Mouse (Mus musculus) forebrain, embryonic 13.5 days (tissue): ENCODE results near the gene Olfr812. TPM values are rescaled to one million over a fixed set of nuclear protein-coding genes. Genes with fewer than 3 reads are reported as not detected.
"Not testable (repeated sequence)": the region's sequence is repeated elsewhere in the genome, so short reads cannot be mapped to it uniquely, and the experiment has no call there.

ENCODE experiments used
- ATAC-seq: fragments of 200-750 bp; cut with Nextera tagmentation; 2 replicates; pipeline ENCODE4 v1.8.0; 2017
- H3K27ac ChIP-seq: fragments of 300-500 bp; sonication (generic); 2 replicates; pipeline ENCODE4 v1.5.1; 2015; ENCODE audit warnings: inconsistent platforms, mild to moderate bottlenecking, moderate library complexity
- H3K27me3 ChIP-seq: fragments of 300-500 bp; sonication (generic); 2 replicates; pipeline ENCODE4 v1.6.1; 2015; ENCODE audit warnings: mild to moderate bottlenecking, inconsistent platforms
- H3K36me3 ChIP-seq: fragments of 300-500 bp; sonication (generic); 2 replicates; pipeline ENCODE4 v1.6.1; 2015; ENCODE audit warnings: mild to moderate bottlenecking, inconsistent platforms; ENCODE audit not compliant: poor library complexity, severe bottlenecking
- H3K4me1 ChIP-seq: fragments of 300-500 bp; sonication (generic); 2 replicates; pipeline ENCODE4 v1.6.1; 2015; ENCODE audit warnings: inconsistent platforms
- H3K4me2 ChIP-seq: fragments of 300-500 bp; sonication (generic); 2 replicates; pipeline ENCODE4 v1.6.1; 2015; ENCODE audit warnings: inconsistent platforms, mild to moderate bottlenecking, moderate library complexity
- H3K4me3 ChIP-seq: fragments of 300-500 bp; sonication (generic); 2 replicates; pipeline ENCODE4 v1.5.1; 2015; ENCODE audit warnings: mild to moderate bottlenecking, inconsistent platforms
- H3K9ac ChIP-seq: fragments of 300-500 bp; sonication (generic); 2 replicates; pipeline ENCODE4 v1.6.1; 2015; ENCODE audit warnings: mild to moderate bottlenecking, inconsistent platforms
- H3K9me3 ChIP-seq: fragments of 300-500 bp; sonication (generic); replicated peaks from 2 replicates; pipeline ENCODE4 v1.6.1; 2016; ENCODE audit warnings: inconsistent platforms
- WGBS: fragments of 180-500 bp; shearing (Covaris S2); methylation state at CpG from one replicate; pipeline ENCODE4 v1.1.7; 2015; 5-methylcytosine and 5-hydroxymethylcytosine counted together
- polyA plus RNA-seq: library from polyadenylated mRNA; unstranded; fragments of >200 nt; fragmentation: Nextera tagmentation; extraction: Ambion mirVana; gene quantifications from 2 replicates; pipeline ENCODE4 v1.2.1, GENCODE M21; 2015

The Olfr812 gene
- not detected in 2 replicates for polyA plus RNA-seq

GRCm38 (mm10) chr10:129845994-129846393, at the start of gene Olfr812:
Olfr812 (minus strand) TSS chr10:129846094.
- no peak within 1 kb of the TSS for H3K27ac ChIP-seq
- H3K9ac ChIP-seq = no peak within 1 kb of the TSS
- peaks cover 6% of the 10 kb centered on the region for H3K4me1 ChIP-seq
- WGBS = 85% methylated on average over 1 of the region's 1 CpGs
- H3K4me3 ChIP-seq = no peak within 1 kb of the TSS
- H3K36me3 ChIP-seq = no peaks in the 10 kb centered on the region
- ATAC-seq = no peak
- H3K27me3 ChIP-seq = no peaks in the 10 kb centered on the region
- no peaks in the 10 kb centered on the region for H3K9me3 ChIP-seq
- H3K4me2 ChIP-seq = no peak within 1 kb of the TSS

GRCm38 (mm10) chr10:129885934-129886333, 40.0 kb upstream of the Olfr812 start:
- WGBS = 91% methylated on average over 7 of the region's 7 CpGs
- Histone ChIP-seq H3K4me2 (no peak overlapping the region), H3K36me3 (no peaks in the 10 kb centered on the region), H3K4me3 (no peak overlapping the region), H3K9me3 (no peaks in the 10 kb centered on the region), H3K27ac (no peak overlapping the region), H3K4me1 (no peaks in the 10 kb centered on the region), H3K27me3 (no peaks in the 10 kb centered on the region), H3K9ac (no peak overlapping the region)
- no peak for ATAC-seq

GRCm38 (mm10) chr10:129885496-129885895, 39.6 kb upstream of the Olfr812 start:
- not testable (repeated sequence) for H3K9ac ChIP-seq, H3K4me1 ChIP-seq, H3K9me3 ChIP-seq, H3K27me3 ChIP-seq, ATAC-seq, H3K27ac ChIP-seq, H3K4me2 ChIP-seq, H3K4me3 ChIP-seq, H3K36me3 ChIP-seq
- 88% methylated on average over 6 of the region's 6 CpGs for WGBS

DNA sequence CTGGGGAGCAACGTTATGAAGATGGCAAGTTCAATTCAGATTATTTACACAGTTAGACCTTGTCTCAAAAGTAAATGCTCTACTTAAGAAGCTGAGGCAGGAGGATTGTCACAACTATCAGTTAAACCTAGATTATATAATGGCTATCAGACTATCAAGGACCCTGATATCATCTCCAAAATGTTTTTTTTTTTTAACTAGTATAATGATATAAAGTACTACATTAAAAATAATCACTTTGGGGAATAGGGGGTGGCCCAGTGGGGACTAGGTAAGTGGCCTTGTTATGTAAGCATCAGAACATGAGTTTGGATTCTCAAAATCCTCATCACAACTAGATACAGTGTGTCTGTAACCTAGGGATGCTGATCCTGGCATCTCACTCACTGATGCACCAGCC, 33.9 kb upstream of the Olfr812 start, which contains the start of gene Olfr814:
Gene Olfr814, minus strand, starts transcription at position 101 of the 400 bp plus-strand sequence.
- H3K9ac ChIP-seq, H3K27me3 ChIP-seq, H3K27ac ChIP-seq, H3K4me3 ChIP-seq, H3K4me1 ChIP-seq, H3K9me3 ChIP-seq, H3K36me3 ChIP-seq, ATAC-seq, H3K4me2 ChIP-seq: not testable (repeated sequence)
- WGBS = 75% methylated on average over 1 of the region's 1 CpGs

- H3K4me2 ChIP-seq = no peak within 1 kb of the TSS
- H3K4me1 ChIP-seq = no peaks in the 10 kb centered on the region
- no peak for ATAC-seq
- H3K9me3 ChIP-seq = no peaks in the 10 kb centered on the region
- H3K36me3 ChIP-seq = no peaks in the 10 kb centered on the region
- H3K27ac ChIP-seq = no peak within 1 kb of the TSS
- no peak within 1 kb of the TSS for H3K9ac ChIP-seq
- H3K27me3 ChIP-seq = no peaks in the 10 kb centered on the region
- H3K4me3 ChIP-seq = no peak within 1 kb of the TSS
These were observed 9.2 kb upstream of the Olfr812 start, which contains the start of gene Olfr813 for GRCm38 (mm10) chr10:129855067-129855466. Olfr813 (plus strand) TSS chr10:129855367.

DNA sequence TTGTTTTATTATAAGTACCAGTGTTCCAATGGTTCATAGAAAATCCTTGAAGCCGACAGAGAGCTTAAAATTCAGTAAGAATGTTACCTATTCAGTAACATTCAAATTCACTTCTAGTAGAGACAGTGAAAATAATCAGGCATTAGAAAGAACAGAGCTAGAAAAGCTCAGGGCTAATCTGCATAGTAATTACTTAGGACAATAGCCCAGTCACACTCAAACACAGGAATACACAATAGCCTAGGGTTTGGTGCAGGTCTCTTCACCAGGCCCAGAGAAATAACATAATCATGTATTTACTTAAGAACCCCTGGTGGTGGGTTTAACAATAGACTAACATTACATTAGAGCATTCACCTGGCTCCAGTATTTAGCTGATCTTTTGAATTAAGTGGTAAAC, 1.4 kb upstream of the Olfr812 start:
- no peaks in the 10 kb centered on the region for H3K27me3 ChIP-seq
- H3K9me3 ChIP-seq = no peaks in the 10 kb centered on the region
- ATAC-seq = no peak
- H3K27ac ChIP-seq = no peak overlapping the region
- no peaks in the 10 kb centered on the region for H3K36me3 ChIP-seq
- H3K4me3 ChIP-seq = no peak overlapping the region
- H3K4me2 ChIP-seq = no peak overlapping the region
- 23% methylated on average over 1 of the region's 1 CpGs for WGBS
- peaks cover 6% of the 10 kb centered on the region for H3K4me1 ChIP-seq
- H3K9ac ChIP-seq = no peak overlapping the region

GRCm38 (mm10) chr10:129804296-129804695, 41.6 kb downstream of the Olfr812 start, which contains the start of gene Olfr811:
Olfr811 (minus strand) TSS chr10:129804396.
- WGBS = 83% methylated on average over 4 of the region's 4 CpGs
- no peaks in the 10 kb centered on the region for H3K27me3 ChIP-seq
- H3K9ac ChIP-seq = no peak within 1 kb of the TSS
- H3K27ac ChIP-seq = no peak within 1 kb of the TSS
- H3K4me2 ChIP-seq = no peak within 1 kb of the TSS
- no peak for ATAC-seq
- no peaks in the 10 kb centered on the region for H3K9me3 ChIP-seq
- H3K4me3 ChIP-seq = no peak within 1 kb of the TSS
- H3K36me3 ChIP-seq = no peaks in the 10 kb centered on the region
- no peaks in the 10 kb centered on the region for H3K4me1 ChIP-seq

GRCm38 (mm10) chr10:129794817-129795216, 51.1 kb downstream of the Olfr812 start, which contains the start of gene Olfr810:
Olfr810 (minus strand) TSS chr10:129794917.
- H3K9ac ChIP-seq = no peak within 1 kb of the TSS
- no peaks in the 10 kb centered on the region for H3K36me3 ChIP-seq
- H3K27me3 ChIP-seq = no peaks in the 10 kb centered on the region
- no peak for ATAC-seq
- no peak within 1 kb of the TSS for H3K4me3 ChIP-seq
- no peak within 1 kb of the TSS for H3K4me2 ChIP-seq
- no peak within 1 kb of the TSS for H3K27ac ChIP-seq
- H3K4me1 ChIP-seq = no peaks in the 10 kb centered on the region
- H3K9me3 ChIP-seq = no peaks in the 10 kb centered on the region

Other genes with a start within 250 kb of the Olfr812 start
- gene Olfr796, start 233.5 kb downstream of the Olfr812 start, polyA plus RNA-seq = not detected in 2 replicates
- gene Olfr798, start 218.2 kb downstream of the Olfr812 start, polyA plus RNA-seq = not detected in 2 replicates
- not detected in 2 replicates for gene Olfr799, start 208.6 kb downstream of the Olfr812 start, polyA plus RNA-seq
- not detected in 2 replicates for gene Olfr800, start 188.4 kb downstream of the Olfr812 start, polyA plus RNA-seq
- gene Olfr801, start 172.2 kb downstream of the Olfr812 start, polyA plus RNA-seq = not detected in 2 replicates
- not detected in 2 replicates for gene Olfr802, start 157.9 kb downstream of the Olfr812 start, polyA plus RNA-seq
- gene Olfr803, start 151.8 kb downstream of the Olfr812 start, polyA plus RNA-seq = not detected in 2 replicates
- not detected in 2 replicates for gene Olfr804, start 142.9 kb downstream of the Olfr812 start, polyA plus RNA-seq
- not detected in 2 replicates for gene Olfr805, start 116.7 kb downstream of the Olfr812 start, polyA plus RNA-seq
- gene Olfr806, start 104.2 kb downstream of the Olfr812 start, polyA plus RNA-seq = not detected in 2 replicates
- not detected in 2 replicates for gene Olfr807, start 88.3 kb downstream of the Olfr812 start, polyA plus RNA-seq
- not detected in 2 replicates for gene Olfr808, start 80.6 kb downstream of the Olfr812 start, polyA plus RNA-seq
- gene Olfr809, start 71.5 kb downstream of the Olfr812 start, polyA plus RNA-seq = not detected in 2 replicates
- not detected in 2 replicates for gene Olfr810, start 51.2 kb downstream of the Olfr812 start, polyA plus RNA-seq
- not detected in 2 replicates for gene Olfr811, start 41.7 kb downstream of the Olfr812 start, polyA plus RNA-seq
- not detected in 2 replicates for gene Olfr813, start 9.3 kb upstream of the Olfr812 start, polyA plus RNA-seq
- gene Olfr814, start 33.8 kb upstream of the Olfr812 start, polyA plus RNA-seq = not detected in 2 replicates
- not detected in 2 replicates for gene Olfr815, start 59.8 kb upstream of the Olfr812 start, polyA plus RNA-seq
- not detected in 2 replicates for gene Olfr816, start 69.5 kb upstream of the Olfr812 start, polyA plus RNA-seq
- not detected in 2 replicates for gene Olfr818, start 103.0 kb upstream of the Olfr812 start, polyA plus RNA-seq
- not detected in 2 replicates for gene Olfr819, start 121.2 kb upstream of the Olfr812 start, polyA plus RNA-seq
- gene Olfr247, start 130.0 kb upstream of the Olfr812 start, polyA plus RNA-seq = not detected in 2 replicates
- gene Gm10310, start 139.0 kb upstream of the Olfr812 start, polyA plus RNA-seq = not detected in 2 replicates
- gene Olfr820, start 166.5 kb upstream of the Olfr812 start, polyA plus RNA-seq = not detected in 2 replicates
- gene Olfr821, start 184.3 kb upstream of the Olfr812 start, polyA plus RNA-seq = not detected in 2 replicates
- not detected in 2 replicates for gene Olfr822, start 225.1 kb upstream of the Olfr812 start, polyA plus RNA-seq